Mouse (Mus musculus): ENCODE results near the gene Zg16. TPM values are rescaled to one million over a fixed set of nuclear protein-coding genes. Genes with fewer than 3 reads are reported as not detected.

Zg16 gene
- total RNA-seq, 2 experiments from 2014 or later: 1.7 to 4.4 TPM

- no peak for ATAC-seq (replicated peaks; ENCODE audit: poor library complexity)
These were observed 65.3 kb downstream of the Zg16 start for GRCm38 (mm10) chr7:127021563-127022527.

GRCm38 (mm10) chr7:127020901-127021562 is 66.1 kb downstream of the Zg16 start, which contains the start of the genes Gm42742 and Prrt2:
TSS of gene Gm42742 (minus strand) at chr7:127021097.
TSS of gene Prrt2 (minus strand) at chr7:127021211.
- ATAC-seq (replicated peaks; ENCODE audit: poor library complexity): peak; percentile 5

- ATAC-seq (replicated peaks; ENCODE audit: poor library complexity): no peak
These were observed 66.6 kb downstream of the Zg16 start for GRCm38 (mm10) chr7:127020491-127020890.

GRCm38 (mm10) chr7:127020031-127020430 is 67.1 kb downstream of the Zg16 start:
- ATAC-seq (replicated peaks; ENCODE audit: poor library complexity): no peak

- ATAC-seq (replicated peaks; ENCODE audit: poor library complexity): no peak
These were observed 67.7 kb downstream of the Zg16 start for GRCm38 (mm10) chr7:127019306-127019960.

GRCm38 (mm10) chr7:127018416-127019305 is 68.5 kb downstream of the Zg16 start:
- no peak for ATAC-seq (replicated peaks; ENCODE audit: poor library complexity)

- ATAC-seq (replicated peaks; ENCODE audit: poor library complexity): no peak
These were observed 69.2 kb downstream of the Zg16 start for GRCm38 (mm10) chr7:127017950-127018345.

- ATAC-seq (replicated peaks; ENCODE audit: poor library complexity): peak; percentile 62
These were observed 69.9 kb downstream of the Zg16 start, which contains the start of gene Pagr1a for GRCm38 (mm10) chr7:127016971-127017949. TSS of gene Pagr1a (minus strand) at chr7:127017352.

- ATAC-seq (replicated peaks; ENCODE audit: poor library complexity): peak; percentile 54
These were observed 70.6 kb downstream of the Zg16 start for GRCm38 (mm10) chr7:127016486-127016938.

- no peak for ATAC-seq (replicated peaks; ENCODE audit: poor library complexity)
These were observed 70.8 kb downstream of the Zg16 start, which contains the start of gene Pagr1b for GRCm38 (mm10) chr7:127016481-127016485. TSS of gene Pagr1b (minus strand) at chr7:127016484.

GRCm38 (mm10) chr7:127016081-127016480 is 71.0 kb downstream of the Zg16 start:
- peak; percentile 18 for ATAC-seq (replicated peaks; ENCODE audit: poor library complexity)

GRCm38 (mm10) chr7:127014993-127015392 is 72.1 kb downstream of the Zg16 start:
- ATAC-seq (replicated peaks; ENCODE audit: poor library complexity): no peak

- peak; percentile 35 for ATAC-seq (replicated peaks; ENCODE audit: poor library complexity)
These were observed 72.8 kb downstream of the Zg16 start, which contains the start of gene Mvp for GRCm38 (mm10) chr7:127014320-127014719. TSS of gene Mvp (minus strand) at chr7:127014621.

GRCm38 (mm10) chr7:127013385-127013784 is 73.7 kb downstream of the Zg16 start:
- no peak for ATAC-seq (replicated peaks; ENCODE audit: poor library complexity)

GRCm38 (mm10) chr7:127012845-127013244 is 74.3 kb downstream of the Zg16 start:
- ATAC-seq (replicated peaks; ENCODE audit: poor library complexity): no peak

GRCm38 (mm10) chr7:127012374-127012773 is 74.8 kb downstream of the Zg16 start:
- no peak for ATAC-seq (replicated peaks; ENCODE audit: poor library complexity)

- ATAC-seq (replicated peaks; ENCODE audit: poor library complexity): no peak
These were observed 75.4 kb downstream of the Zg16 start for GRCm38 (mm10) chr7:127011717-127012116.

GRCm38 (mm10) chr7:127011051-127011450 is 76.1 kb downstream of the Zg16 start:
- no peak for ATAC-seq (replicated peaks; ENCODE audit: poor library complexity)

GRCm38 (mm10) chr7:127009307-127010085 is 77.6 kb downstream of the Zg16 start:
- ATAC-seq (replicated peaks; ENCODE audit: poor library complexity): no peak
